In genomic region chr12:84516642-84517041, GRCm38 (mm10) we compare ENCODE assay signal across 18 mouse cellular contexts. TPM values are rescaled to one million over a fixed set of nuclear protein-coding genes. Genes with fewer than 3 reads are reported as not detected.
DNase-seq lines count a peak whose midpoint lies in the region; ATAC-seq and TF ChIP-seq lines count a peak whose summit lies in the region.
"Had no signal": no experiment of that assay in that cellular context is flagged by ENCODE, and none has a peak within 500 bp of the region (broad histone marks: within the 10 kb centered on the region; RNA-seq: fewer than 3 reads in every experiment).

No protein-coding gene starts in this region.

- H3K4me2 ChIP-seq in midbrain, postnatal 0 days (ENCODE audit: low read depth, low read length, poor library complexity, severe bottlenecking): no peak overlapping the region
- no peak overlapping the region for H3K4me2 ChIP-seq in midbrain, embryonic 15.5 days
- H3K4me2 ChIP-seq: embryonic facial prominence, embryonic 15.5 days; forebrain, embryonic 15.5 days; heart, embryonic 11.5 days; midbrain, embryonic 11.5 days had no signal

- H3K4me1 ChIP-seq in heart, adult 2 months (ENCODE audit: control insufficient read depth, insufficient read depth, low read length): no peaks in the 10 kb centered on the region
- no peaks in the 10 kb centered on the region for H3K4me1 ChIP-seq in midbrain, postnatal 0 days (ENCODE audit: insufficient read depth, low read length)
- no peaks in the 10 kb centered on the region for H3K4me1 ChIP-seq in midbrain, embryonic 15.5 days
- H3K4me1 ChIP-seq: embryonic facial prominence, embryonic 15.5 days; forebrain, embryonic 15.5 days; hindbrain, embryonic 10.5 days had no signal

- no peak for TF ChIP-seq POLR2A in heart, adult 2 months (IDR thresholded peaks at IDR 0.05; ENCODE audit: insufficient read depth, low read depth, low read length)

- H3K9ac ChIP-seq in heart, adult 2 months (ENCODE audit: low read depth, low read length): no peak overlapping the region
- no peak overlapping the region for H3K9ac ChIP-seq in midbrain, postnatal 0 days (replicated peaks; ENCODE audit: low read length, poor library complexity, severe bottlenecking)
- no peak overlapping the region for H3K9ac ChIP-seq in midbrain, embryonic 15.5 days
- H3K9ac ChIP-seq: embryonic facial prominence, embryonic 15.5 days; forebrain, embryonic 15.5 days had no signal

- peak; percentile 24; the same call in 1 of the 2 replicates for TF ChIP-seq CTCF in heart, adult 2 months (IDR thresholded peaks at IDR 0.05)
- TF ChIP-seq CTCF in midbrain, postnatal 0 days (IDR thresholded peaks at IDR 0.05): peak; percentile 16; the same call in 1 of the 2 replicates

- H3K27ac ChIP-seq in heart, adult 2 months: no peak overlapping the region
- no peak overlapping the region for H3K27ac ChIP-seq in midbrain, postnatal 0 days (ENCODE audit: low read depth, low read length)
- H3K27ac ChIP-seq in midbrain, embryonic 15.5 days: no peak overlapping the region
- H3K27ac ChIP-seq: embryonic facial prominence, embryonic 15.5 days; forebrain, embryonic 15.5 days; hindbrain, embryonic 10.5 days had no signal

- H3K4me3 ChIP-seq in heart, adult 2 months: no peak overlapping the region
- no peak overlapping the region for H3K4me3 ChIP-seq in midbrain, postnatal 0 days (ENCODE audit: low read depth, low read length)
- H3K4me3 ChIP-seq in midbrain, embryonic 15.5 days: no peak overlapping the region
- H3K4me3 ChIP-seq: embryonic facial prominence, embryonic 15.5 days; forebrain, embryonic 15.5 days; hindbrain, embryonic 10.5 days had no signal

- no peak for TF ChIP-seq EP300 in heart, adult 2 months (IDR thresholded peaks at IDR 0.05; ENCODE audit: insufficient read depth, low read depth, low read length)

- ATAC-seq in midbrain, postnatal 0 days (ENCODE audit: low FRiP score): no peak
- no peak for ATAC-seq in midbrain, embryonic 15.5 days (replicated peaks)
- ATAC-seq in activated CD4-positive, CD25-positive, alpha-beta regulatory T cell, adult 4 months: no peak
- ATAC-seq: forebrain, embryonic 15.5 days had no signal

- H3K27me3 ChIP-seq in heart, adult 2 months (ENCODE audit: control insufficient read depth, insufficient read depth, low read length): no peaks in the 10 kb centered on the region
- H3K27me3 ChIP-seq in midbrain, postnatal 0 days (ENCODE audit: insufficient read depth, low read length): no peaks in the 10 kb centered on the region
- no peaks in the 10 kb centered on the region for H3K27me3 ChIP-seq in midbrain, embryonic 15.5 days (replicated peaks)
- H3K27me3 ChIP-seq: embryonic facial prominence, embryonic 15.5 days; forebrain, embryonic 15.5 days had no signal

- peaks cover 3% of the 10 kb centered on the region; the same call in 1 of the 2 replicates for H3K79me2 ChIP-seq in heart, adult 2 months (replicated peaks; ENCODE audit: control insufficient read depth, insufficient read depth, low read length)

- intact Hi-C loops in heart, adult 2 months (cut with DNase I): no loop called here
- intact Hi-C loops in heart, postnatal 25 days (cut with DNase I): no loop called here

- 97% methylated on average over 1 of the region's 1 CpGs for WGBS in heart, adult 2 months
- 100% methylated on average over 1 of the region's 1 CpGs for WGBS in midbrain, postnatal 0 days
- 97% methylated on average over 1 of the region's 1 CpGs for WGBS in midbrain, embryonic 15.5 days

- H3K9me3 ChIP-seq in midbrain, postnatal 0 days (ENCODE audit: low read length): no peaks in the 10 kb centered on the region
- no peaks in the 10 kb centered on the region for H3K9me3 ChIP-seq in midbrain, embryonic 15.5 days
- H3K9me3 ChIP-seq: embryonic facial prominence, embryonic 15.5 days; forebrain, embryonic 15.5 days; hindbrain, embryonic 10.5 days had no signal

- DNase-seq in heart, adult 2 months: no peak
- DNase-seq in heart, postnatal 25 days (ENCODE audit: low spot score): no peak
- no peak for DNase-seq in midbrain, postnatal 0 days (ENCODE audit: low spot score)
- peak; percentile 20 for DNase-seq in WW6 (ENCODE audit: low read depth, low spot score)
- no peak for DNase-seq in left cerebral cortex, adult 18-20 months (ENCODE audit: low spot score in 2 of 2)
- DNase-seq in adrenal gland, postnatal 10 days: no peak
- DNase-seq: cerebellum, adult 18-20 months; gastrocnemius, postnatal 25 days; layer of hippocampus, postnatal 36 days; lung, postnatal 14 days had no signal

- H3K36me3 ChIP-seq in heart, adult 2 months (ENCODE audit: control insufficient read depth, insufficient read depth, low read length): no peaks in the 10 kb centered on the region
- H3K36me3 ChIP-seq in midbrain, postnatal 0 days (ENCODE audit: insufficient read depth, low read length): no peaks in the 10 kb centered on the region
- H3K36me3 ChIP-seq in midbrain, embryonic 15.5 days (replicated peaks): no peaks in the 10 kb centered on the region
- H3K36me3 ChIP-seq: embryonic facial prominence, embryonic 15.5 days; forebrain, embryonic 15.5 days had no signal

RNA-seq across cellular contexts. Expression of gene Vsx2, which starts 52.9 kb away (rescaled TPM):
- not detected for total RNA-seq in heart, adult 2 months (2021)
- not detected in 2 replicates for polyA plus RNA-seq in heart, adult 2 months (2012; rRNA removed)
- not detected for total RNA-seq in heart, postnatal 25 days (2021)
- 1.8 and 3.0 TPM in 2 replicates for total RNA-seq in midbrain, postnatal 0 days (2014; rRNA removed)
- 0.83 and 1.2 TPM in 2 replicates for polyA plus RNA-seq in midbrain, postnatal 0 days (2015; fragmentation: Nextera tagmentation; extraction: Ambion mirVana)
- 1.5 and 1.7 TPM in 2 replicates for polyA plus RNA-seq in midbrain, embryonic 15.5 days (2015; fragmentation: Nextera tagmentation; extraction: Ambion mirVana)
- not detected for polyA plus RNA-seq in activated CD4-positive, CD25-positive, alpha-beta regulatory T cell, adult 4 months (2017; shearing (Covaris generic))
- total RNA-seq in left cerebral cortex, adult 18-20 months (2021): under 1 TPM; 0.26 to 0.35 TPM
- total RNA-seq in adrenal gland, postnatal 10 days (2021): not detected
- total RNA-seq: gastrocnemius, postnatal 25 days had no signal
- polyA plus RNA-seq: heart, embryonic 11.5 days; intestine, embryonic 14.5 days had no signal
